Mouse (Mus musculus) stomach, embryonic 16.5 days (tissue): ENCODE data around the gene Lrfn4. TPM values are rescaled to one million over a fixed set of nuclear protein-coding genes. Genes with fewer than 3 reads are reported as not detected.

Experiments used
- ATAC-seq: fragments of 200-750 bp; cut with Nextera tagmentation; 2 replicates; pipeline ENCODE4 v1.8.0; 2017; ENCODE audit warnings: moderate number of reproducible peaks, moderate TSS enrichment; ENCODE audit not compliant: insufficient read depth, low FRiP score
- H3K27ac ChIP-seq: fragments of 300-500 bp; sonication (generic); 2 replicates; pipeline ENCODE4 v1.5.1; 2014; ENCODE audit warnings: low read length
- H3K27me3 ChIP-seq: fragments of 300-500 bp; sonication (generic); 2 replicates; pipeline ENCODE4 v1.6.1; 2014; ENCODE audit warnings: low read length, control low read depth, mixed read lengths; ENCODE audit not compliant: control insufficient read depth, insufficient read depth
- H3K36me3 ChIP-seq: fragments of 300-500 bp; sonication (generic); 2 replicates; pipeline ENCODE4 v1.6.1; 2014; ENCODE audit warnings: low read length; ENCODE audit not compliant: control insufficient read depth, insufficient read depth
- H3K4me1 ChIP-seq: fragments of 300-500 bp; sonication (generic); 2 replicates; pipeline ENCODE4 v1.6.1; 2014; ENCODE audit warnings: low read length, control low read depth, mixed read lengths; ENCODE audit not compliant: control insufficient read depth, insufficient read depth
- H3K4me2 ChIP-seq: fragments of 300-500 bp; sonication (generic); 2 replicates; pipeline ENCODE4 v1.6.1; 2014; ENCODE audit warnings: low read depth, low read length, mixed read lengths
- H3K4me3 ChIP-seq: fragments of 300-500 bp; sonication (generic); replicated peaks from 2 replicates; pipeline ENCODE4 v1.5.1; 2014; ENCODE audit warnings: mild to moderate bottlenecking, low read length
- H3K9ac ChIP-seq: fragments of 300-500 bp; sonication (generic); 2 replicates; pipeline ENCODE4 v1.6.1; 2014; ENCODE audit warnings: low read length
- H3K9me3 ChIP-seq: fragments of 300-500 bp; sonication (generic); replicated peaks from 2 replicates; pipeline ENCODE4 v1.6.1; 2016; ENCODE audit warnings: low read length, control low read depth; ENCODE audit not compliant: control insufficient read depth
- WGBS: fragments of 180-500 bp; shearing (Covaris S2); extraction: QIAGEN DNeasy Blood & Tissue Kit; methylation state at CpG from one replicate; pipeline ENCODE4 v1.1.7; 2014; 5-methylcytosine and 5-hydroxymethylcytosine counted together
- polyA plus RNA-seq: library from polyadenylated mRNA; unstranded; fragments of >200 nt; fragmentation: Nextera tagmentation; extraction: Ambion mirVana; gene quantifications from 2 replicates; pipeline ENCODE4 v1.2.1, GENCODE M21; 2015

The Lrfn4 gene
- polyA plus RNA-seq, 1 experiment from 2014 or later = 2.5 TPM

DNA sequence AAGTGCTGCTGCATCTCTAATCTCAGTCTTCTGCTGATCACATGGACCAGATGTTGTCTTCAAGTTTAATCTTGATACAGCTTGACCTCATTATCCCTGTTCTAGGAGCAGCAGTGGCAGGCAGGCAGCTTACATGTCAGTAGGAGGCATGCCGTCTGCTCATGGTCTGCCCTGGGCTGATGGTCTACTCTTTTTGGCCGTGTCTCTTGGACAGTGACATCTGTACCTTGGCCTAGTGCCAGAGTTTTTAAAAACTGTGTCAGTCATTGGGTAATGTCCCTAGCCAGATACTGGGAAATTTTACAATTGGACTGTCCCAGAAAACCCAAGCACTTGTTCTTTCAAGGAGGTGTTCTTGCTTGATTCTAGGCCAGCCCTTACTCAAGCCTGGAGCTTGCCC lies 36.7 kb downstream of the Lrfn4 start:
- Histone ChIP-seq H3K27ac (no peak overlapping the region), H3K36me3 (no peaks in the 10 kb centered on the region), H3K4me1 (no peaks in the 10 kb centered on the region), H3K4me2 (no peak overlapping the region), H3K4me3 (no peak overlapping the region), H3K9ac (no peak overlapping the region), H3K27me3 (no peaks in the 10 kb centered on the region), H3K9me3 (no peaks in the 10 kb centered on the region)
- ATAC-seq = no peak
- 62% methylated on average over 2 of the region's 2 CpGs for WGBS

- peaks cover 13% of the 10 kb centered on the region; the same call in 1 of the 2 replicates for H3K4me1 ChIP-seq
- no peak overlapping the region for H3K9ac ChIP-seq
- no peak overlapping the region for H3K27ac ChIP-seq
- WGBS = 90% methylated on average over 1 of the region's 1 CpGs
- H3K9me3 ChIP-seq = no peaks in the 10 kb centered on the region
- no peak for ATAC-seq
- H3K36me3 ChIP-seq = no peaks in the 10 kb centered on the region
- H3K4me3 ChIP-seq = no peak overlapping the region
- no peak overlapping the region for H3K4me2 ChIP-seq
- H3K27me3 ChIP-seq = no peaks in the 10 kb centered on the region
Measured at GRCm38 (mm10) chr19:4573241-4573640, 42.2 kb downstream of the Lrfn4 start.

- H3K36me3 ChIP-seq = no peaks in the 10 kb centered on the region
- H3K27ac ChIP-seq = no peak overlapping the region
- H3K4me3 ChIP-seq = no peak overlapping the region
- no peak overlapping the region for H3K4me2 ChIP-seq
- peaks cover 18% of the 10 kb centered on the region; the same call in 1 of the 2 replicates for H3K4me1 ChIP-seq
- ATAC-seq = no peak
- no peaks in the 10 kb centered on the region for H3K27me3 ChIP-seq
- 83% methylated on average over 8 of the region's 8 CpGs for WGBS
- H3K9ac ChIP-seq = no peak overlapping the region
- no peaks in the 10 kb centered on the region for H3K9me3 ChIP-seq
Measured at GRCm38 (mm10) chr19:4572467-4572866, 43.0 kb downstream of the Lrfn4 start.

- Histone ChIP-seq H3K27me3 (no peaks in the 10 kb centered on the region), H3K36me3 (no peaks in the 10 kb centered on the region), H3K4me2 (no peak overlapping the region), H3K9ac (no peak overlapping the region), H3K4me1 (peaks cover 18% of the 10 kb centered on the region; the same call in 1 of the 2 replicates), H3K4me3 (no peak overlapping the region), H3K27ac (peak overlapping the region; percentile 32; the same call in 1 of the 2 replicates), H3K9me3 (no peaks in the 10 kb centered on the region)
- ATAC-seq = no peak
- 64% methylated on average over 4 of the region's 4 CpGs for WGBS
Measured at GRCm38 (mm10) chr19:4572061-4572460, 43.4 kb downstream of the Lrfn4 start.

DNA sequence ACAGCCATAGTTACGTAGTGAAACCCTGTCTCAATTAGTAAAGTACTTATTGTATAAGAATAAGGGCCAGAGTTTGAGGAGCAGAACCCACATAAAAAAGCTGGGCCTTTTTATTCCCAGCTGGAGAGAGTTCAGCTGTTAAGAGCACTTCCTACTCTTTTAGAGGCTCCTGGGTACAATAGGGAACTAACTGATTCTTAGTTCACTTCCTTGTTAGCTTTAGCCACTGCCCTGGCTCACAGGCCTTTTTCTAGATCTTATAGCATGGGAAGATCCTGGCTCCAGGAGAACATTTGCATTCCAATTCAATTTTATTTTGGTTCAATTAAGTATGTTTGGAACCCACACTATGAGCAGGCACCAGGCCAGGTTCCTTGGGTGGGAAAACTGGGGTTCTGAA lies 43.8 kb downstream of the Lrfn4 start:
- Histone ChIP-seq H3K9me3 (no peaks in the 10 kb centered on the region), H3K4me2 (no peak overlapping the region), H3K27ac (peak overlapping the region; percentile 32; the same call in 1 of the 2 replicates), H3K4me3 (no peak overlapping the region), H3K4me1 (peaks cover 18% of the 10 kb centered on the region; the same call in 1 of the 2 replicates), H3K36me3 (no peaks in the 10 kb centered on the region), H3K27me3 (no peaks in the 10 kb centered on the region), H3K9ac (no peak overlapping the region)
- WGBS = 83% methylated on average over 1 of the region's 1 CpGs
- ATAC-seq = no peak

DNA sequence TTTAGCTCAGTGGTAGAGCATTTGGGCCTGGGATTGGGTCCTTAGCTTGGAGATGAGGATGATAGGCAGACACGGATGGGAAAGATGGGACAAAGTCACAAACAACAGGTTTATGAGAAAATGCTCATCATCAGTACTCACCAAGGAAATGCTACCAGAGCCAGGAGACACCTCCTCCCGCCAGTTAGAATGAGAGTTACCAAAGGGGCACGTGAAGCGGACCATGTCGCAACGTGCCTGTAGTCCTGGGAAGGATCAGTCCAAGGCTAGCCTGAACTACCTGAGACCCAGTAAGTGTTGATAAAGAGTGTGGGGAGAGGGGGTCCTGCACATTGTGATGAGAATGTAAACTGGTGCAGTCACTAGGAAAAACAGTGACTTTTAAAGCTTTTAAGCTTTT lies 44.7 kb downstream of the Lrfn4 start:
- WGBS = 89% methylated on average over 6 of the region's 6 CpGs
- H3K9me3 ChIP-seq = no peaks in the 10 kb centered on the region
- no peaks in the 10 kb centered on the region for H3K27me3 ChIP-seq
- no peak overlapping the region for H3K4me2 ChIP-seq
- H3K9ac ChIP-seq = no peak overlapping the region
- no peak overlapping the region for H3K4me3 ChIP-seq
- H3K36me3 ChIP-seq = no peaks in the 10 kb centered on the region
- H3K27ac ChIP-seq = no peak overlapping the region
- H3K4me1 ChIP-seq = peaks cover 18% of the 10 kb centered on the region; the same call in 1 of the 2 replicates
- no peak for ATAC-seq

- ATAC-seq = no peak
- H3K4me3 ChIP-seq = no peak overlapping the region
- H3K27me3 ChIP-seq = no peaks in the 10 kb centered on the region
- no peaks in the 10 kb centered on the region for H3K36me3 ChIP-seq
- WGBS = 76% methylated on average over 11 of the region's 11 CpGs
- H3K4me2 ChIP-seq = no peak overlapping the region
- no peaks in the 10 kb centered on the region for H3K9me3 ChIP-seq
- peaks cover 18% of the 10 kb centered on the region; the same call in 1 of the 2 replicates for H3K4me1 ChIP-seq
- H3K9ac ChIP-seq = no peak overlapping the region
- no peak overlapping the region for H3K27ac ChIP-seq
Measured at GRCm38 (mm10) chr19:4570237-4570613, 45.2 kb downstream of the Lrfn4 start.

- Histone ChIP-seq H3K9me3 (no peaks in the 10 kb centered on the region), H3K4me2 (no peak overlapping the region), H3K27ac (peak overlapping the region; percentile 55), H3K27me3 (no peaks in the 10 kb centered on the region), H3K4me3 (no peak overlapping the region), H3K36me3 (no peaks in the 10 kb centered on the region), H3K9ac (no peak overlapping the region; the same call in 1 of the 2 replicates), H3K4me1 (peaks cover 18% of the 10 kb centered on the region; the same call in 1 of the 2 replicates)
- WGBS = 72% methylated on average over 17 of the region's 17 CpGs
- ATAC-seq = no peak
Measured at GRCm38 (mm10) chr19:4569356-4570236, 45.9 kb downstream of the Lrfn4 start.

GRCm38 (mm10) chr19:4568832-4569231 lies 46.6 kb downstream of the Lrfn4 start:
- ATAC-seq = peak; percentile 72

More at GRCm38 (mm10) chr19:4568832-4569231, 46.6 kb downstream of the Lrfn4 start:
- no peak overlapping the region for H3K4me3 ChIP-seq
- no peaks in the 10 kb centered on the region for H3K36me3 ChIP-seq
- H3K27me3 ChIP-seq = no peaks in the 10 kb centered on the region
- 39% methylated on average over 4 of the region's 4 CpGs for WGBS
- peaks cover 18% of the 10 kb centered on the region; the same call in 1 of the 2 replicates for H3K4me1 ChIP-seq
- peak overlapping the region; percentile 2; the same call in 1 of the 2 replicates for H3K9ac ChIP-seq
- peak overlapping the region; percentile 55; the same call in 1 of the 2 replicates for H3K27ac ChIP-seq
- H3K4me2 ChIP-seq = no peak overlapping the region
- no peaks in the 10 kb centered on the region for H3K9me3 ChIP-seq
